Mouse (Mus musculus): ENCODE data around the gene Vmn2r95. TPM values are rescaled to one million over a fixed set of nuclear protein-coding genes. Genes with fewer than 3 reads are reported as not detected.
A peak's percentile ranks its signal among the peaks of the same experiment; 100 is the strongest.
"Not testable (repeated sequence)": the region's sequence is repeated elsewhere in the genome, so short reads cannot be mapped to it uniquely, and the experiment has no call there.

The Vmn2r95 gene
- total and polyA plus RNA-seq, 3 experiments: under 0.01 to 0.01 TPM; not detected in 1

GRCm38 (mm10) chr17:18455619-18456140 is 31.8 kb downstream of the Vmn2r95 start (continued):
- TF ChIP-seq BHLHE40 (IDR thresholded peaks at IDR 0.05; ENCODE audit: borderline replicate concordance, low read depth, low read length): peak; percentile 51

- not testable (repeated sequence) for H3K9ac ChIP-seq (ENCODE audit: control insufficient read depth, low read depth, low read length, poor library complexity, severe bottlenecking)
- peak; percentile 31 for DNase-seq (ENCODE audit: low read depth, low spot score)
- peak; percentile 59; the same call in 1 of the 2 replicates for TF ChIP-seq ETS1 (IDR thresholded peaks at IDR 0.05; ENCODE audit: low read depth, low read length)
- TF ChIP-seq EP300 (IDR thresholded peaks at IDR 0.05; ENCODE audit: low read depth in 1 of 2, low read length in 2 of 2): peak; percentile 29 to 43; a peak in 2 of 4 replicates
- TF ChIP-seq GATA1 (IDR thresholded peaks at IDR 0.05; ENCODE audit: low read depth, low read length): peak; percentile 48; the same call in 1 of the 2 replicates
Measured at GRCm38 (mm10) chr17:18458126-18458634, 34.3 kb downstream of the Vmn2r95 start.

GRCm38 (mm10) chr17:18462695-18463094 is 38.8 kb downstream of the Vmn2r95 start:
- DNase-seq (ENCODE audit: low read depth, low spot score): peak; percentile 82
- peaks cover 0 to 17% of the 10 kb centered on the region in 2 experiments; a peak in 2 of 4 replicates for H3K36me3 ChIP-seq (ENCODE audit: control insufficient read depth in 1 of 2, insufficient read depth in 2 of 2, low read length in 2 of 2)
- TF ChIP-seq ZNF384 (IDR thresholded peaks at IDR 0.05; ENCODE audit: low read depth, low read length) (no peak), USF2 (IDR thresholded peaks at IDR 0.05; ENCODE audit: borderline replicate concordance in 1 of 2, insufficient read depth in 1 of 2, low read depth in 1 of 2, low read length in 2 of 2) (no peak), MEF2A (IDR thresholded peaks at IDR 0.05; ENCODE audit: extremely low read depth, insufficient replicate concordance, low read depth, low read length, poor library complexity, severe bottlenecking) (no peak), CHD1 (IDR thresholded peaks at IDR 0.05; ENCODE audit: low read depth, low read length) (no peak), POLR2AphosphoS2 (IDR thresholded peaks at IDR 0.05; ENCODE audit: low read length) (no peak), JUND (IDR thresholded peaks at IDR 0.05; ENCODE audit: low read depth, low read length) (no peak), ZC3H11A (IDR thresholded peaks at IDR 0.05; ENCODE audit: low read depth, low read length) (no peak), TBP (IDR thresholded peaks at IDR 0.05; ENCODE audit: low read depth, low read length) (no peak), TCF12 (IDR thresholded peaks at IDR 0.05; ENCODE audit: low read depth, low read length) (no peak), UBTF (IDR thresholded peaks at IDR 0.05; ENCODE audit: borderline replicate concordance, insufficient read depth, low read depth, low read length) (no peak), SIN3A (IDR thresholded peaks at IDR 0.05; ENCODE audit: low read length) (peak; percentile 29; the same call in 1 of the 2 replicates), NRF1 (IDR thresholded peaks at IDR 0.05; ENCODE audit: insufficient read depth, low read depth, low read length, poor library complexity, severe bottlenecking) (no peak), ELF1 (IDR thresholded peaks at IDR 0.05; ENCODE audit: low read depth, low read length) (no peak), POLR2A (IDR thresholded peaks at IDR 0.05; ENCODE audit: control insufficient read depth in 1 of 2, insufficient read depth in 1 of 2, low read depth in 1 of 2, low read length in 2 of 2, poor library complexity in 1 of 2) (no peak), GATA1 (IDR thresholded peaks at IDR 0.05; ENCODE audit: low read depth, low read length) (peak; percentile 78), TAL1 (IDR thresholded peaks at IDR 0.05; ENCODE audit: low read length) (peak; percentile 34), RAD21 (IDR thresholded peaks at IDR 0.05; ENCODE audit: low read depth, low read length) (no peak), BHLHE40 (IDR thresholded peaks at IDR 0.05; ENCODE audit: borderline replicate concordance, low read depth, low read length) (no peak), ETS1 (IDR thresholded peaks at IDR 0.05; ENCODE audit: low read depth, low read length) (peak; percentile 62), MAX (IDR thresholded peaks at IDR 0.05; ENCODE audit: low read length) (0 out of 2 replicates have a peak, but pooled peaks have one; percentile 15), MYB (IDR thresholded peaks at IDR 0.05; ENCODE audit: low read depth, low read length) (no peak), ZKSCAN1 (IDR thresholded peaks at IDR 0.05; ENCODE audit: low read depth, low read length) (no peak), RCOR1 (IDR thresholded peaks at IDR 0.05; ENCODE audit: low read depth, low read length) (no peak), KAT2A (conservative IDR thresholded peaks at IDR 0.05; ENCODE audit: low read depth, low read length) (no peak), ZMIZ1 (IDR thresholded peaks at IDR 0.05; ENCODE audit: low read depth, low read length) (no peak), MXI1 (IDR thresholded peaks at IDR 0.05; ENCODE audit: low read depth, low read length) (no peak)

More at GRCm38 (mm10) chr17:18458126-18458634, 34.3 kb downstream of the Vmn2r95 start:
- not testable (repeated sequence) for H3K27ac ChIP-seq (ENCODE audit: control insufficient read depth, low read depth, low read length); H3K4me3 ChIP-seq (ENCODE audit: control insufficient read depth in 1 of 2, insufficient read depth in 1 of 2, low read depth in 2 of 2, low read length in 2 of 2); H3K79me2 ChIP-seq (ENCODE audit: control insufficient read depth, insufficient read depth, low read length, poor library complexity); H3K9me3 ChIP-seq (replicated peaks; ENCODE audit: insufficient read depth, low read length); H3K27me3 ChIP-seq (ENCODE audit: control insufficient read depth in 1 of 2, insufficient read depth in 2 of 2, low read length in 2 of 2)
- H3K4me1 ChIP-seq (ENCODE audit: control insufficient read depth in 1 of 2, insufficient read depth in 2 of 2, low read length in 2 of 2): peaks cover 11 to 26% of the 10 kb centered on the region in 2 experiments
- peaks cover 0 to 34% of the 10 kb centered on the region in 2 experiments; a peak in 2 of 4 replicates for H3K36me3 ChIP-seq (ENCODE audit: control insufficient read depth in 1 of 2, insufficient read depth in 2 of 2, low read length in 2 of 2)

More at GRCm38 (mm10) chr17:18462695-18463094, 38.8 kb downstream of the Vmn2r95 start:
- Histone ChIP-seq H3K27ac (ENCODE audit: control insufficient read depth, low read depth, low read length) (peak overlapping the region; percentile 83), H3K9ac (ENCODE audit: control insufficient read depth, low read depth, low read length, poor library complexity, severe bottlenecking) (no peak overlapping the region), H3K79me2 (ENCODE audit: control insufficient read depth, insufficient read depth, low read length, poor library complexity) (no peaks in the 10 kb centered on the region), H3K9me3 (replicated peaks; ENCODE audit: insufficient read depth, low read length) (no peaks in the 10 kb centered on the region), H3K27me3 (ENCODE audit: control insufficient read depth in 1 of 2, insufficient read depth in 2 of 2, low read length in 2 of 2) (no peaks in the 10 kb centered on the region), H3K4me3 (ENCODE audit: control insufficient read depth in 1 of 2, insufficient read depth in 1 of 2, low read depth in 2 of 2, low read length in 2 of 2) (no peak overlapping the region), H3K4me1 (ENCODE audit: control insufficient read depth in 1 of 2, insufficient read depth in 2 of 2, low read length in 2 of 2) (peaks cover 7 to 8% of the 10 kb centered on the region in 2 experiments)

Data from MEL (cell line).